Mouse (Mus musculus): ENCODE data around the gene Lmna.

The Lmna gene

GRCm38 (mm10) chr3:88521803-88522331 lies 12.1 kb upstream of the Lmna start:
- no peak for DNase-seq (ENCODE audit: low read depth, low spot score)

GRCm38 (mm10) chr3:88521156-88521555 lies 11.4 kb upstream of the Lmna start:
- no peak for DNase-seq (ENCODE audit: low read depth, low spot score)

GRCm38 (mm10) chr3:88520078-88520477 lies 10.3 kb upstream of the Lmna start:
- DNase-seq (ENCODE audit: low read depth, low spot score): no peak

- DNase-seq (ENCODE audit: low read depth, low spot score): no peak
Observed at GRCm38 (mm10) chr3:88518411-88518810, 8.7 kb upstream of the Lmna start.

DNA sequence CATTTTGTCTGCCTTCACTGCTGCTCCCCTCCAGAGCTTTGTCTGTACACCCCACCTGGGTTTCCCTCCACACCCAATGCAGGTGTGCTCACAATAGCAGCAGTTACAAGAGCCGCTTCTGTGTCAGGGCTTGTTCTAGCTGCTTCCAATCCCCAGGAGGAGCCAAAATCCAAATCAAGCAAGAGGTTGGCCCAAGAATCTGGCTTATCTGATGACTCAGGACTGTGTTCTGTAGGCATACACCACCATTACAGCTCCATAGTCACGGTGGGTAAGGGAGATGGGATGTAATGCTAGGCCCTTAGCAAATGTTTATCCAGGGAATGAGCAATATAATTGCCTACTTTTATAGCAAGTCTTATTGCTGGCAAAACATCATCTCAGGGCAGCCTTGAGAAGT lies 6.7 kb upstream of the Lmna start:
- no peak for DNase-seq (ENCODE audit: low read depth, low spot score)

DNA sequence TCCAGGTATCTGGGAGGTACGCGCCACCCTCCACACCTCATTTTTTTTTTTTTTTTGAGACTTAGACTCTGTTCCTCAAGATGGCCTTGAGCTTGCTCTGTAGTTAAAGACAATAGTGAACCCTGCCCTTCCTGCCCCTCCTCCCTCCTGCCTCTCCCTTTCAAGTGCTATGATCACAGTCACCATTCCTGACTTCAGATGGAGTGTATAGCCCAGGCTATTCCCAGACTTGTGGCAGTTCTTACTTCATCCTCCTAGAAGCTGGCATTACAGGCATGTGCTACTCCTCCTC lies 5.3 kb upstream of the Lmna start:
- DNase-seq (ENCODE audit: low read depth, low spot score): no peak

GRCm38 (mm10) chr3:88514231-88515094 lies 4.7 kb upstream of the Lmna start:
- no peak for DNase-seq (ENCODE audit: low read depth, low spot score)

GRCm38 (mm10) chr3:88513546-88514115 lies 3.9 kb upstream of the Lmna start:
- no peak for DNase-seq (ENCODE audit: low read depth, low spot score)

- no peak for DNase-seq (ENCODE audit: low read depth, low spot score)
Observed at GRCm38 (mm10) chr3:88512896-88513545, 3.3 kb upstream of the Lmna start.

DNA sequence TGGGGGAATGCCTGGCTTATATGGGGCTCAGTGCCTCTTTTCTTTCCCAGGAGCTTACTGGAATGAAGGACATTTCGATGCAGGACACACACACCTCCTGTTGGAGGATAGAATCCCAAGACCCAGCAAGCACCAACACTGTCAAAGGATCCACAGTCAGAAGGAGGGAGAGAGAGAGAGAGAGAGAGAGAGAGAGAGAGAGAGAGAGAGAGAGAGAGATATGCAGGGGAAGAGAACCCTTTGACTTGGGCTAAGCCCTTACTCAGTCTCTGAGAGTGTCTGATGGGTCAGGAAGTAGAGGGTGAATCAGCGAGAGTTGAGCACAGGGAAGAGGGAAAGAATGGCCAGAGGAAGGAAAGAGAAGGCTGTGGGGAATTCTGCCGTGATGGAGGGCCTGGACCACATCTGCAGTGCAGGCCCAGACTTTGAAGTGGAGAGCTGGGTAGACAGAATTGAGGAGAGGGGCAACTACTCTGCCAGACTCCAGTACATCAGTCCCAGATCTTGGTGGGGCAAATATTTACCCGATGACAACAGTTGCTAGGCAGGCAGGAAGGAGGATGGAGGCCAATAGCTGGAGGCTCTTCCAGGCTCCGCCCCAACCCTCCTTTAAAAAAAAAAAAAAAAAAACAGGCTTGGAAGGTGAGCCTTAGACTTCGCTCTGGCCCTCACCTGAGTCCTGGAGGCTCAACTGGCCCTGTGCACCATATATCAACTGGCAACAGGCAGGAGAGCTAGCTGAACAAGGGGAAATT lies 2.6 kb upstream of the Lmna start:
- DNase-seq (ENCODE audit: low read depth, low spot score): no peak

GRCm38 (mm10) chr3:88511559-88511958 lies 1.8 kb upstream of the Lmna start:
- DNase-seq (ENCODE audit: low read depth, low spot score): no peak

GRCm38 (mm10) chr3:88510421-88511289 lies 899 bp upstream of the Lmna start:
- DNase-seq (ENCODE audit: low read depth, low spot score): no peak

GRCm38 (mm10) chr3:88509250-88509649 lies 506 bp downstream of the Lmna start:
- DNase-seq (ENCODE audit: low read depth, low spot score): no peak

DNA sequence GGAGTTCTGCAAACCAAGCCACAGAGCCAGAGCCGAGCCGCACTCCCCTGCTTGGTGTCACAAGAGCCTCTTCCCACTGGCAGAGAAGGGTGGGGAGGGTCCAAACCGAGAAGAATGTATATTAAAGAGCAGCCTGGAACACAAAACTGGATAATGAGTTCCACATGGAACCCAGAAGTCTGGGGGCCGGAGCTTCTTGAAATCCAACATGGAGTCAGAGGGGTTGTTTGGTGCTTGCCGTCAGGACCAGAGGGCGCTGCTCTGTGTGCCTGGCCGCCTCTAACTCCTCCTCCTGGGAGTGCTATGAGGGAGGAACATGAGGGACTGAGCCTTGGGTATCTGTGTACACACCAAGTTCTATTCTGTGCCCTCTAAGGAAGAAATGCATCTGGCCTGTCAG lies 4.0 kb downstream of the Lmna start:
- DNase-seq (ENCODE audit: low read depth, low spot score): no peak

GRCm38 (mm10) chr3:88505081-88505480 lies 4.7 kb downstream of the Lmna start:
- no peak for DNase-seq (ENCODE audit: low read depth, low spot score)

DNA sequence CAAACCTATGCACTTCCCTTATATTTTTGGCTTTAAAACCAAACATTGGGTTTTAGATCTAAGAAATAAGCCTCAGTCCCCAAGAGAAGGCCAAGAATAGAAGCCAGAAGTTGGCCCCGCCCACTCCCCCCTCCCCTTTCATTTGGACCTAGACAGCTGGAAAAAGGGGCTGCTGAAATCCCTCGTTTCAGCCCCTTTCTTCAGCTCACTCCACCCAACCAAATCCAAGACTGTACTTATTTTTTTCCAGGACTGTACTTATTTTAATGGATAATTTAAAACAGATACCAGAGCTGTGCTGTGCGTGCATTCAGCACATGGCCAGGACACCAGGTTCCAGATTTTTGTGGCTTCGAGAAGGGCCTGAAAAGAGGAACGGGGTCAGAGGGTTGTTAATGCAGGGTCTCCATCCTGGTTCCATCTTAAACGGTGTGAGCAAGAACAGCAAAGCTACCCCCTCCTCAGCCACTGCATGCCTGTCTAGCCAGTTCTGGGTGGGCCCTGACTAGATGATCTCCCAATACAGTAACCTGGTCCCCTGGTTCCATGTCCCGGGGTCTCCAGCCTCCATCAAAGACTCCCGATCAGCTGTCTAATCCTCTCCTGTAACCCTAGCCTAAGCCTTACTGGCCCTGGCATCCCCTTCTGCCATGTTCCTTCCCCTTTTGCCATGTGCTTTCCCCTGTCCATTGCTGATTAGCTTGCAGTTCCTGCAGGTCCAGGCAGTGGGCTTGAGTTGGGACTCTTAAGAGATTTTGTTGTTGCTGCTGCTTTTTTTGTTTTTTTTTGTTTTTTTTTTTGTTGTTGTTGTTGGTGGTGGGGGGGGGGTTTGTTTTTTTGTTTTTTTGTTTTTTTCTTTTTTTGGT lies 5.6 kb downstream of the Lmna start:
- no peak for DNase-seq (ENCODE audit: low read depth, low spot score)

- no peak for DNase-seq (ENCODE audit: low read depth, low spot score)
Observed at GRCm38 (mm10) chr3:88503505-88503863, 6.3 kb downstream of the Lmna start.

DNA sequence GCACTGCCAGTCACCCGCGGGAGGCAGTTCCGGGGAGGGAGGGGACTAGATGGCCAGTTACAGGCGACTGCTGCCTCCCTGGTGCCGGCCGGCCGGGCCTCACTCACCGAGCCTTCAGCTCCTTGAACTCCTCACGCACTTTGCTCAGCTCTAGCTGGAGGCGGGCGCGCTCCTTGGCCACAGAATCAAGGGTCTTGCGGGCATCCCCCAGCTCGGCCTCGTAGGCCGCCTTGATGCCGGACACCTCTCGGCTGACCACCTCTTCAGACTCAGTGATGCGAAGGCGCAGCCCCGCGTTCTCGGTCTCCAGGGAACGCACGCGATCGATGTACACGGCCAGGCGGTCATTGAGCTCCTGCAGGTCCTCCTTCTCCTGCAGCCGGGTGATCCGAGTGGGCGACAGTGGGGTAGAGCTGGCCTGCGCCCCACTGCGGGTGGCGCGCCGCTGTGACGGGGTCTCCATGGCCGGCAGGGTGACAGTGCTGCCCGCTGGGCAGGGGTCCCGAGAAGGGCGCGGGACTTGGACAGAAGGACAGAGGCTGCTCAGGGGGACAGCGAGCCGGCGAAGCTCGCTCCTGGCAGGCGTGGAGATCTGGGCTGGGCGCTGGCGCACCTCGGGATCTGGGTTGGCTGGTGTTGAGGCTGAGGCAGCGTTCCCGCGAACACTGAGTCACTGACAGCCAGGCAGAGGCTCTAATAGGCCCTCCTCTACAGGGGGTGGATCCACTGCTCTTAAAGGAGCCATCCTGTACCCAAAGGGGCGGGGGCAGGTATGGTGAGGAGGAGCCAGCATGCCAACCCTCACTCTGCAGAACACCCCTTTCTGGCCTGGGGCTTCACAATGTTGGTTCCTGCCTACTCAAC lies 6.9 kb downstream of the Lmna start:
- DNase-seq (ENCODE audit: low read depth, low spot score): no peak

- DNase-seq (ENCODE audit: low read depth, low spot score): no peak
Observed at GRCm38 (mm10) chr3:88502031-88502571, 7.7 kb downstream of the Lmna start.

Measured in retina, adult 2 months (tissue).